Mouse (Mus musculus) central nervous system, embryonic 18 days (tissue): ENCODE measurements around the gene Wdr38. TPM values are rescaled to one million over a fixed set of nuclear protein-coding genes. Genes with fewer than 3 reads are reported as not detected.

Experiments
- polyA plus RNA-seq: library from polyadenylated mRNA; depleted of rRNA; stranded (reverse); fragments of >200 nt; gene quantifications from 2 replicates; pipeline ENCODE4 v1.2.3, GENCODE M21; 2012; rRNA removed

Wdr38 gene
- polyA plus RNA-seq: 1.2 and 1.3 TPM in 2 replicates

DNA sequence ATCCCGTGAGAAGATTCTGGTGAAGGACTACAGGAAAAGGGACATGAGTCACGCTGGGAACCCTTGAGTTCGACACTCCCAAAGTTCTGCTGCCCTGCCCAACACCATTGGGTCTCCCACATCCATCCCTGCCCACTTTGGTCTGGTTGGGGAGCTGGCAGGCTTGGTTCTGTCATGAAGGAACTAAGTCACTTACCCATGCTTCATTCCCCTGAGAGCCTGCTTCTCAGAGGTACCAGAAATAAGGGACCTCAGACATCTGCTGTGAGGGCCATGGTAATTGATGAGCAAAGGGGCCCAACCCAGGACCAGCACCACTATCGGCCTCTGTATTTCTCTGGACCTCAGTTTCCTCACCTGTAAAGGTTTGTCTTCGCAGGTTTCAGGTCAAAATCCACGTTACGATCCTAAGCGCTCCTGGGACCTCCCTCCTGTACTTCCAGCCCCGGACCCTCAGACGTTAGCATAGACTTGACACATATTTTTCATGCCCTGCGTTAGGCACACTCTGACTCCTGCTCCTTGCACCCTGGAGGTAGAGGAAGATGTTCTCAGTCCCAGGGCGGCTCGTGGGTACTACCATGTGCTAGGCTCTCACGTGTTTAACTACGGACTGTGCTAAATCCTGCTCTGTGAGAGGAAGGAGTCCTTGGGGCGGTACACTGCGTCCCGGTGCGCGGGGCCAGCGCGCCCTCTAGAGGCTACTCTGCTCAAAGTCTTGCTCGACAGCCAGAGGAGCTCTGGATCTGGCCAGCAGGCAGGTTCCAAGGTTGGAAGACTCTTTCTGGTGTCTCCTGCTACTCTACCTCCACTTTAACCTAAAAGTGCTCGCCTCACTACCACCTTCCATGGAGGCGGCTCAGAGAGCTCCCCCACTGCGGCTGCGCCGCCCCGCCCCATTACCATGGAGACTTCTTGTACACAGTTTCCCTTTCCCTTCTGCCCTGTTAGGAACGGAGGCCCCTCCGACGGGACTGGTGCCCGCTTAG lies at the start of gene Wdr38:
Gene Wdr38 (plus strand): TSS at position 91 of the 989 bp plus-strand sequence.

GRCm38 (mm10) chr2:39004880-39005435 lies 7.7 kb downstream of the Wdr38 start, which contains the start of gene Arpc5l:
TSS of gene Arpc5l (plus strand) at chr2:39005348.

GRCm38 (mm10) chr2:39005574-39006079 lies 8.4 kb downstream of the Wdr38 start, which contains the start of gene Rpl35:
TSS of gene Rpl35 (minus strand) at chr2:39005624.

Other genes with a start within 250 kb of the Wdr38 start
- gene Nr6a1, start 69.8 kb upstream of the Wdr38 start, polyA plus RNA-seq: 3.2 and 3.9 TPM in 2 replicates
- 2.4 and 3.5 TPM in 2 replicates for gene Olfml2a, start 65.5 kb upstream of the Wdr38 start, polyA plus RNA-seq
- 84.9 and 90.6 TPM in 2 replicates for gene Arpc5l, start 7.9 kb downstream of the Wdr38 start, polyA plus RNA-seq
- gene Rpl35, start 8.1 kb downstream of the Wdr38 start, polyA plus RNA-seq: 500 and 524 TPM in 2 replicates
- gene Golga1, start 68.1 kb downstream of the Wdr38 start, polyA plus RNA-seq: 44.3 and 45.6 TPM in 2 replicates
- gene Scai, start 193.3 kb downstream of the Wdr38 start, polyA plus RNA-seq: 15.3 and 15.9 TPM in 2 replicates
- 48.2 and 53.1 TPM in 2 replicates for gene Ppp6c, start 229.0 kb downstream of the Wdr38 start, polyA plus RNA-seq